Mouse (Mus musculus): ENCODE data around the gene Rnf43.

Rnf43 gene

GRCm38 (mm10) chr11:87761806-87762701 lies 99.5 kb downstream of the Rnf43 start:
- no peak for DNase-seq

GRCm38 (mm10) chr11:87762702-87763385 lies 100.3 kb downstream of the Rnf43 start:
- DNase-seq: no peak

DNA sequence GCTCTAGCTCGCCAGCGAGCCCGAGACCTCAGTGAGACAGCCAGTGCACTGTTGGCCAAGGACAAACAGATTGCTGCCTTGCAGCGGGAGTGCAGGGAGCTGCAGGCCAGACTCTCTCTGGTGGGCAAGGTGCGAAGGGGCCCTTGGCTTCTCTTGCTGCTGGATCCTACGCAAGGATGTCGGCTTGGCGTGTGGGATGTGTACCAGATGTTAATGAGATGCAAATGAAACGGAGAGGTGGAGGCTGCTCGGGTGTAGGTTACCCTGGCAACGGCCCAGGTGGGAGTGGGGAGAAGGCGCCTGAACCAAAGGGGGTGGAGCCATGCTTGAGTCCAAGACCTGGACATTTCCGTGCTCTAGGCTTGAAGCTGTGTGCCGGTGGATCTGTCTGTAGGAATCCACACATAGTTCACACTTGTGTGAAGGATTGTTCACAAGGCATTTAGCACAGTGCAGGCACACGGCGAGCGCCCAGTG lies 101.0 kb downstream of the Rnf43 start:
- DNase-seq: peak; percentile 69

DNA sequence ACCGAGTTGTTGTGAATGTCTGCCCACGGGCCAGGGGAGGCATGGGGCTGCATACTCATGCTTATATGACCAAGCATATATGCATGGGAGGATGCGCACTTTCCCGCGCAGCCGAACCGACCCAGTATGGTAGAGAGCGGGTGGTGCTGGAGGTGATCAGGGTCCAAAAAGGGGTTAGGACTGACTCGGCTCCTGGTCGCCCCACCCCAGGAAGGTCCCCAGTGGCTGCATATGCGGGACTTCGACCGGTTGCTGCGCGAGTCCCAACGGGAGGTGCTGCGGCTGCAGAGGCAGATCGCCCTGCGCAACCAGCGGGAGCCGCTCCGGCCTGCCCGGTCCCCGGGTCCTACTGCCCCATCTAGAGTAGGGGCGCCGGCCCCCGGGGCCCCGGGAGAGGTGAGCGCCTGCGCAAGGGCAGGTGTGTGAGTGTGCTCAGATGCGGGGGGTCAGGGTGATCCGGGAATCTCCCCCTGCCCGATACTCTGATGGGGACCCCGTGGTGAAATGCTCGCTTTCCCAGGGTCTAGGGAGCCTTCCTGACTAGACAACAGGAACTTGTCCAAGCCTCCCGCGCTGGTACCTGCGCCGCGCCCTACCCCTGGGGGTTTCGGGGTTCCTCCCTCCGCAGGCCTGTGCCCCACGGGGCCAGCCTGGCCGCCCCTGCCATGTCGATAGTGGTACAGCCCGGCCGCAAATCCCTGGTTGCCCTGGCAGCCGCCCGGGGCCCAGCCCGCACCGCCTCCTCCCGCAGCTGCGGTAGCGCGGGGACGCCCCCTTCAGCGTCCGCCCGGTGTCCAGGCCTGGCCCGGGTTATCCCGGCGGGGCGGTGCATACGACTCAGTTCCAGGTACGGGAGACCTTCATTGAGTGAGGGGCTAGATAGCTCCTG lies 101.7 kb downstream of the Rnf43 start:
- peak; percentile 85 for DNase-seq

GRCm38 (mm10) chr11:87768745-87769144 lies 106.2 kb downstream of the Rnf43 start:
- DNase-seq: no peak

DNA sequence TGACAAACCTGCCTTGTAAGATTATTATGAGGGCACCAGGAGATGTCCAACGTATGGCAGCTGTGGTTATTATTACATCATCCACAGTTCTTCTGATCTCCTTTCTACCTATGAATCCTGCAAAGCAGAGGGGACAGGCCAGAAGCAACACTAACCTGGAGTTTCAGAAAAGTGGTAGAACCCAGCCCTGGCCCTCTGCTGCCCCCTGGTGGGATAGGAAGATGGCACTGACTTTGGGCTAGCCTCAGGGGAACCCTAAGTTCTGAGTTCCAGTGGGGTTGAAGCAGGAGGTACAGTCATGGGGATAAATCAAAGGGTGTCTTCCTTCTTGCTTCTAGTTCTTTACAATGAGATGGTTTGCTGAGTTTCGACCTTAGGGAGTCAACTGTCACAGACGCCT lies 108.5 kb downstream of the Rnf43 start:
- DNase-seq: peak; percentile 65

DNA sequence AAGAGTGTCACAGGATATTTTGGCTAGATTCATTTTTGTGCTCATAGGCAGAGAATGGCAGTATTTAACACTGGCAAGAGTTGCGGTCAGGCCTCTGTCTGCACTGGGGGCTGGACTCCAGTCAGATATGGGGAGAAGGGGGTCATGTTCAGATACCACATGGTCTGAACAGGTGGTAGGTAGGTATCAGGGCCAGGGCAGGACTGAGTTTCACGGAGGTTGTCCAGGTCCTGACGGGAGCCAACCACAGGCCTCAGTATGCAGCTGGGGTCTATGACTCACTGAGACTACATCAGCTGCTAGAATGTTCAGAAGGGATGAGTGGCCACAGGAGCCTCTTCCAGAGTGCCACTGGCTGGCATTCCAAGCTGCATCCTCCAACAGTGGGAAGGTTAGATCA lies 109.8 kb downstream of the Rnf43 start:
- no peak for DNase-seq

DNA sequence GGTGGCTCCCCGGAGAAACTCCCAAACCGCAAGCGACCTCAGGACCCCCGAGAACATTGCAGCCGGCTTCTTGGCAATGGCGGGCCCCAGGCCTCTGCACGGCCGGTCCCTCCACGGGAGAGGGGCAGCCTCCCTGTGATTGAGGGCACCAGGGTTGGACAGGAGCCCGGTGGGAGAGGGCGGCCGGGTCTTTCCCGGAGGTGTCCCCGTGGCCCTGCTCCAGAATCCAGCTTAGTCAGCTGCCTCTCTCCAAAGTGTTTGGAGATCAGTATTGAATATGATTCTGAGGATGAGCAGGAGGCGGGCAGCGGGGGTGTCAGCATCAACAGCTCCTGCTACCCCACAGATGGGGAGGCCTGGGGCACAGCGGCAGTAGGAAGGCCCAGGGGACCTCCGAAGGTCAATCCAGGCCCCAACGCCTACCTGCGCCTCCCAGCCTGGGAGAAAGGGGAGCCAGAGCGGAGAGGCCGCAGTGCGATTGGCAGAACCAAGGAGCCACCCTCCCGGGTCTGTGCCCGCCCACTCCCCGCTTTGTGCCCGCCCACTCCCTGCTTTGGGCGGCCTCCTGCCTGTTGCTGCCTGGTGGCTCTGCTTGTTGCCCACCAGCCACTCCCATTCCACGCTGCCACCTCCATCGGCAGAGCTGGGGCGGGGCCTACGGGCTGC lies 115.7 kb downstream of the Rnf43 start:
- DNase-seq: peak; percentile 87

DNA sequence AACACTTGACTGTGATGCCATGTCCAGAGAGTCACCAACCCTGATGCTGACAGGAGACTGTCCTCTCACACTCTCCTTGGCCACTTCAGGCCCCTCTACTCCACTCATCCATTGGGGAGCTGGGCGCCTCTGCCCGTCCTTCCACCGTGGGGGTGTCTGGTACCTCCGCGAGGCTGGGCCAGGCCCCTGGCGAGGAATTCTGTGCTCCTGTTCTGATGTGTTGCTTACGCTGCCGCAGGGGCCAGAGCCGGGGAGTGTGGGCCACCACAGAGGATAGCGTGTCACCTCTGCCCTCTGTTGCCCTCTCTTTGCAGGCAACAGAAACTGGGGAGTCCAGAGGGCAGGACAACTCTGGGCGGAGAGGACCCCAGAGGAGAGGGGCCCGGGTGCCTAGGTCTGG lies 116.4 kb downstream of the Rnf43 start:
- no peak for DNase-seq

DNA sequence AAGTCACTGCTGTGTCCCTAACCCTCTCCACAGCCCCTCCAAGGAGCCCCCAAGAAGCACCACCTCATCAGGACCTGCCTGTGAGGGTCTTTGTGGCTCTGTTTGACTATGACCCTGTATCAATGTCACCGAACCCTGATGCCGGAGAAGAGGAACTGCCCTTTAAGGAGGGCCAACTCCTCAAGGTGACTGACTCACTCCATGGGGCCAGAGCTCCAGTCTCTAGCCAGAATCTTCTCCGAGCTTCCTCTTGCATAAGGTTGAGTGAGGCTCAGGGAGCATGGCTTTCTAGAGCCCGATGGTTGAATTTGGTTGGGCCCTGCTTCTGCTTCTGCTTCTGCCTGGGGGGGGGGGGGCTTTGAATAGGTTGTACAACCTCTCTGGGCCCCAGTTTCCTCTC lies 116.9 kb downstream of the Rnf43 start:
- DNase-seq: no peak

DNA sequence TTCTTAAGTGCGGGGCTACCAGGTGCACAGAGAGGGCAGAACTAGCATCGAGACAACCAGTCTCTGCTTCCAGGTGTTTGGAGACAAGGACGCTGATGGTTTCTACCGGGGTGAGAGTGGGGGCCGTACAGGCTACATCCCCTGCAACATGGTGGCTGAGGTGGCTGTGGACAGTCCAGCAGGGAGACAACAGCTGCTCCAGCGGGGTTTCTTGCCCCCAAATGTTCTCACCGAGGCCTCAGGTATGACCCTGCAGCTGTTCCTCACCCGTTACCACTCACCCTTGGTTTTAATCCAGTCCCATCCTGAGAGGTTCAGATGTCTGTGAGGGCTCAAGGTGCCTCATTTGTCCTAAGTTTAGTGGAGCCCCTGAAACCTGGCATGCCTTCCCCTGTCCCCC lies 117.6 kb downstream of the Rnf43 start:
- no peak for DNase-seq

Measured in retina, postnatal 1 day (tissue).